Mouse (Mus musculus) cerebellum, adult 2 months (tissue): ENCODE results near the gene Abca4.

Experiments used
- CTCF ChIP-seq: fragments of 200-500 bp; IDR thresholded peaks from 2 replicates; pipeline ENCODE4 v1.5.1; 2011; ENCODE audit warnings: low read depth, mild to moderate bottlenecking, control low read depth, low read length, moderate library complexity, borderline replicate concordance; ENCODE audit not compliant: insufficient read depth
- POLR2A ChIP-seq: fragments of 200-500 bp; IDR thresholded peaks from 2 replicates; pipeline ENCODE4 v1.6.1; 2011; ENCODE audit warnings: low read length, control low read depth, borderline replicate concordance; ENCODE audit not compliant: insufficient read depth

- TF ChIP-seq CTCF (no peak), POLR2A (no peak)
Measured at GRCm38 (mm10) chr3:122119733-122120132, 75.5 kb downstream of the Abca4 start.
